Mouse (Mus musculus): ENCODE measurements around the gene Alx3. TPM values are rescaled to one million over a fixed set of nuclear protein-coding genes. Genes with fewer than 3 reads are reported as not detected.

Gene Alx3
- total RNA-seq, 2 experiments from 2014 or later: not detected

DNA sequence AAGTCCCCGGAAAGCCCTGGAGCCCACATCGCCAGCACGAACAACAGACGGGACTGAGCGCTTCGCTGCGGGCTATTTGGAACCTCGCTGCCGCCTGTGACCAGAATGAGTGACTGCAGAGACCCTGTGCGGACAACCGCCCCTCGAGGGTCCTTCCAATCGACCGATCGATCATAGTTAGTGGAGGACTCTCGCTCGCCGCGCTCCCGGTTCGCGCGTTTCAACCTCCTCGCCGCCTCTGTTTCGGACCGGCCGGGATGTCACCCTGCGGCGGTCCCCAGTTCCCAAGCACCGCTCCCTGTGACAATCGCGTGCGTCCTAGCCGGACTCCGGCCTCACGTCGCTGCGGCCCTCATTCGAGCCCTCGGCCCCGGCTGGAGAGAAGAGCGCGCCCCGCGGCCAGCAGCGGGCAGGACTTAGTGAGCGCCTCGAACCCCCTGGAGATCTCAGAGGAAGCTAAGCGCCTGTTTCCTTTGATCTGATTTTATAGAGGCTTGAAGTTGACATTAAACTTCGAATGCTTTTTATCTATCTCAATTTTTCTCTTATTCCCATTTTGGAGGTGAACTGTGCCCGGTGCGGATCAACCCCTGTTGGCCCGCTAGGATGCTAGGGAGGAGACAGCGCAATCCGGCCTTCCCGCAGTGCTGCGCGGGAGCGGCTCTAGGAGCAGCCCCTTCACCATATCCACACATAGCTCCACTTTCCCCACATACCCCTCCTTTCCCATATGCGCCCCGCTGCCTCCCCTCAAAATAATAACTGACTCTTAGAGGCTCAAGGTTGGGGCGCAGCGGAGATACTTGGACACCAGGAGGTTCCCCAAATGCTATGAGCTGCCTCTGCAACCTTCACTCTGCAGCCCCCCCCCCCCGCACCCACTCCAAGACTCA, 11.7 kb upstream of the Alx3 start:
- DNase-seq: peak; percentile 31

- DNase-seq: no peak
These were observed 10.9 kb upstream of the Alx3 start for GRCm38 (mm10) chr3:107583893-107584292.

DNA sequence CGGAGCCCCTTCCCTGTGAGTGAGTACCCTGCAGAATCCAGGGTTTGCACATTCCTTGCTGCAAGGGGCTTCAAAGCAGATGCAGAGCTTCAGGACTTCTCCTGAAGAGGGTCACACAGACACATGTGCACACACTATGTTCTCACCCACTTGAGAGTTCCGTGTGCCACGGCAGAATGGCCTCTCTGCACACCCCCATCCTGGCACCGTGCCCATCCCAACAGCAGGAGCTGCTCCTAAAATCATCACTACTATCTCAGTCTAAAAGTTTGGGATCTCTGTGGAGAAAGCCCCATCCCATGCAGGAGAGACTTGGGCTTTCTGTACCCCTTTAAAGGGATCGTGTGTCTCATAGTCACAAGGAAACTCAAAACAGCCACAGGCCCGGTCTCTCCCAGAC, 8.3 kb upstream of the Alx3 start:
- DNase-seq: no peak

DNA sequence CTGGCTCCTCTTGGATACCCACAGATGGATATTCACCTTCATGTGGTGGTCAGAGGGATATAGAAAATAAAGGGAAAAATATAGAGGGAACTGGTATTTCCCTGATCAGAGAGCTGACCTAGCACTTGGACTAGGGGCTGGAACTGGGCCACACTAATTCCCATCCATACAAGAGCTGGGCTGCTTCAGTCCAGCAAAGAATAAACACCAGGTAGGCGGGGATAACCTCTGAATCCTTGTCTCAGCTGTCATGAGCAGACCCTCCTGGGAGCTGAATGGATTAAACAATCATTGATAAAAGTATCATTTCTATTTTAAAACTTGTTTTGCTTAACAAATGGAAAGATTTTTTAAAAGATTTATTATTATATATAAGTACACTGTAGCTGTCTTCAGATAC, 3.2 kb upstream of the Alx3 start:
- DNase-seq: no peak

DNA sequence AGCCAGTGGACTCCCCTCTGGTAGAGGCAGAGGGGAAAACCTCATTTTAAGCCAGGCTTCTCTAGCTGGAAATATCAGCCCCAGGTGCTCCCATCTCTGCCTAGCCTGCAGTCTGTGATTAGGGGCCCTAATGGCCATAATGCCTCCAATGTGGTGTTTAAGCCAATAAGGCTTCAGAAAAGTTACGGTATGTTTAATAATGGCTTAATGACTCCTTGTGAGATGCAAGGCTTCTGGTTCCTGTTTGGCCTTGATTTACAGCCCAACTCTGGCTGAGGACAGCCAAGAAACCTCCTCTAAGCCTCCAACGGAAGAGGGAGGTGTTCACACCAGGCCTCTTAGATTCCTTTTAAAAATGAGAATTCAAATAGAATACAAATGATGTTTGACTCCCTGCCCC, 1.2 kb upstream of the Alx3 start:
- no peak for DNase-seq

- no peak for DNase-seq
These were observed 570 bp downstream of the Alx3 start for GRCm38 (mm10) chr3:107595264-107595937.

DNA sequence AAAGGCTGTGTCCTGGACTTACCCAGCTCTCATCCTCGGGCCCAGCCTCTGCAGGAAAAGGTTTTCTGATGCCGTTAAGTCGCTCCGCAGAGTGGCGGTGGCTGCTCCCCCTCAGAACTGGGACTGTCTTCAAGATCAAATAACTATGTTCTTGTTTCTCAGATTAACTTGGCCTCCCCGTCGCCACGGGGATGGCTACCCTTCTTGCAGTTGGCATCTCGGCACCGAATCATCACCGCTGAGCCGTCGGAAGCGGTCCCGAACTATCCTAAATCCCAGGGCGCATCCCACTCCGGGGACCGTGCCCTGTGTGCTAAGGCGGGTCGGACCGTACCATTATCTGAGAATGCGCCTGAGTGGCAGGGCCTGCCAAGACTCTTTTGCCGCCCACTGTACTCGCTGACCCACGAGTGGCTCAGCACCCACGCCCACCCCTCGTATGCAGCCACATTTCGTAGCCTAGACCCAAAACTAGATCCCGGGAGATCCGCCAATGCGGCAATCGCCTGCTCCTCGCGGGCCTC, 1.2 kb downstream of the Alx3 start:
- DNase-seq: no peak

GRCm38 (mm10) chr3:107596559-107596958, 1.7 kb downstream of the Alx3 start:
- peak; percentile 21 for DNase-seq

DNA sequence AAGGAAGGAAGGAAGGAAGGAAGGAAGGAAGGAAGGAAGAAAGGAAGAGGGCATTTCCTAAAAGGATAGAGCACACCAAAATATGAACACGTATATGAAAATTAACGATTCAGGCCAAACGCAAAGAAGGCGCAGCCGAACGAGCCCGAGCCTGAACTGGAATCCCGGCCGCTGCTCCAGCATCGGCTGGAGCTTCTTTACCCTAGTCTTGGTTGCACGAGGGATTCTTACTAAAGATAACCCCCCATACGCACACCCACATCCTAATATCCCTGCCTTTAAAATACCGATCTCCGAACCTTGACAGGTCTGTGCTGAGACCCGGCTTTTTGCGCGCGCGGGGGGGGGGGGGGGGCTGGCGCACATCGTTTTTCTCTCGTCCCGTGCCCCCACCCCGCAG, 2.3 kb downstream of the Alx3 start:
- no peak for DNase-seq

DNA sequence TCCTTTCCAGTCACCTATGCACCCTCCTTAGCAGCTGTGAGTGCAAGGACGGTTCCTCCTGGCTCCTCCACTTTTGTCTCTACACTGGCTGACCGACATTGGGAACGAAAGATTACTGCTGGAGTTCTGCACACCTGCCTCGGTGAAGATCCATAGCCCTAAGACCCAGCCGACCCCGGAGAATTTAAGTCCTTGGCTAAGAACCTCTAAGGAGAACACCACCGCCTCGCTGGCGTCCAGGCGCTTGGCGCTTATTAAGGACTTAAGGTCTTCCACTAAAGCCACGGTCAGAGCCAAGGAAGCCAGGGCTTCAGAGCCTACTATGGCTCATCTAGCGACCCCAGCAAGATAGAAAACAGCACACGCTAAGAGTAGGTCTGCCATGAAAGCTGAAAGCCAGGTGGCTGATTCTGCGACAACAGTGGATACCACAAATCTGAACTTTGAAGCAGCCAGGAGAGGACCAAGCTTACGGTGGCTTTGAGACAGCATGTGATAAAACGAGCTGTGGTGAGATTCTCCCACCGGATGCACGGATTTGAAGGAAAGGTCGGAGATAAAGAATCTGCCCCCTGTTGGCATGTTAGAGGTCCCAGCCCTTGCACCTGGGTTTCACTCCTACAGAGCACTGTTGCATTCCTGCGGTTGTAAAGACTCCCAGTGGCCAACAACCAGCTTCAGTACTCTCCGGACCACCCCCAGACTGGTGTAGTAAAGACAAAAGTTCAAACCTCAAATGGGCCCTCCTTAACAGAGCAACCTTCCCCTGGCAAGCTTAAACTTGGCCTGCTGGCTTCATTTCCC, 3.0 kb downstream of the Alx3 start:
- DNase-seq: no peak

DNA sequence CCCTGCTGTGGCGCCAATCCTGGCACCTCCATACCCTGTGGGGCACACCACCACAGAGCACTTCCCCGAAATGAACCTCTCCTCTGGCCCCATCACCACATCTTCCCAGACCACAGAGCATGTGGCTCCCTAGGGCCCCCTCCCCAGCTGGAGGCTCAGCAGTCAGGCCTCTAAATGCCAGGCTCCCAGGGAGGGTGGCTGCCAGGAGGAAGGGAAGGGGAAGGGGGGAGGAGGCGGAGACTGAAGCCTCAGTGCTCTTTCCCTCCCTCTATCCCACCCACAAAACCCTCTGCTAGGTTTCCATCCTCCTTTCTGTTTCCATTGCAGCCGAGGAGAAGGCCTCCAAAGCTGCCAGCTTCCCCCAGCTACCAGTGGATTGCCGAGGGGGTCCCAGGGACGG, 5.3 kb downstream of the Alx3 start:
- no peak for DNase-seq

DNA sequence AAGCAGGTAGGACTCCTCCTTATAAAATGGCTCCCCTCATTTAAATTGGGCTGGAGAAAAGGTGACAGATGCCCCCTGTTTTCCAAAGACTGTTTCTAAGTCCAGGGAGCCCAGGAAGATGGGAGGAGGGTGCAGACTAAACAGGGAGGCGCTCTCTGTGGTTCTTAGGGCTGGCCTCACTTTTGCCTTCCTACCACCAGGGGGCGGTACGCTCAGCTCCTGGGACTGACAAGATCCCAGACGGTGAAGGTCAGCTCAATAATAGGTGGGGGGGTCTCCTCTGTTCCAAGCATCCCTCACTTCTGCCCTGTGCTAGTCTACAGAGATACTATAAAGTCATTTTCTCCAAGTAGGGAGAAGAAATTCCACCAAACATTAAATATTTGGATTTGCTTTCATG, 10.5 kb downstream of the Alx3 start:
- peak; percentile 80 for DNase-seq

GRCm38 (mm10) chr3:107607221-107607620, 12.4 kb downstream of the Alx3 start:
- no peak for DNase-seq

- DNase-seq: no peak
These were observed 14.0 kb downstream of the Alx3 start for GRCm38 (mm10) chr3:107608808-107609207.

GRCm38 (mm10) chr3:107609376-107609775, 14.5 kb downstream of the Alx3 start:
- DNase-seq: no peak

DNA sequence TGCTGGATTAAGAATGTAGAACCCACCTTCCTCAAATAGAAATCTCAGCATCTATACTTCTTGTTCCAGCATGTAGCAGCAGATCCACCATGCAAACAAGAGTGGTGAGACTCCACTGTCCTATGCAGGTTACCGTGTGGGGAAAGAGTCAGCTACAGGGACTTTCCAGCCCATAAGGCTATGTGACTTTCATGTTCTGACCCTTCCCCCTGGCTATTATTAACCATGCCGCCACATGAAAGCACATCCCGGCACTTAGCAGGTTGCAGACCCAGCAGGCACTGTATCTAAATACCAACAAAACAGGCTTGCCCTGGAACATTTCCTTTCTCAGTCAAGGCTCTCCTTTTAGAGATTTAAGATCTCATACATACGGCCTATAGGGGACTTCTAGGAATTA, 16.6 kb downstream of the Alx3 start:
- no peak for DNase-seq

GRCm38 (mm10) chr3:107612902-107613525, 18.2 kb downstream of the Alx3 start:
- peak; percentile 80 for DNase-seq

DNA sequence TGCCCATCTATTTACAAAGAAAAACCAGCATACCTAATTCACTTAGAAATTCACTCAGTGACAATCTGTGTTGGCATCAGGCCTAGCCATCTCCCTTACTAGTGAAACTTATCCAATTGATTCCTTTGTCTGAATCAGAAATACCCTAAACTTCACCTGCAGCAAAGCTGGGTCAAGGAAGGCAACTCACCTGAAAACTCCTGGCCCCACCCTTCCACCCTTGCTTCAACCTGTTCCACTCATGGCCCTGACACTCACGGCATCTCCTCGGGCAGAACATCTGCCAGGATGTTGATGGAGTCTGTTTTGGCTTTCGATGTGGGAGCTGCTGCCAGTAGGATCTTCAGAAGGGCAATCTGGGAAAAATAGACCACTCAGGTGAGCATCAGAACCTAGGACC, 23.0 kb downstream of the Alx3 start:
- no peak for DNase-seq

DNA sequence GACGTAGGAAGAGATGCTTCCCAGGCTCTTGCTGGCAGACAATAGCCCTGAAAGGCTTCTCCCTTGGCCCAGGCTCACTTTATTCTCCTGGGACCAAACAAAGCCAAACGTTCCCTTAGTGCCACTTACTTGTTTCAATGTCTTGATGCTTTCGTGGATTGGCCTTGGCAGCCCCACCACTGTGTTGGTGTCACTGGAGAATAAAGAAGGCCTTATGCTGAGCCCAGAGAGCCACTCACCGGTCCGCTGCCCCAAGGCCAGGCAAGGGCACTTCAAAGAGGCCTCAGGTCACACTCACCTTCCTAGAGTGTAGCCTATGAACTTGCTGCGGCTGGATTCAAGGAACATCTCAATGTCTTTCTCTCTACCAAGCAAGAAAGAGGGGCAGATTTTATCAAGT, 25.1 kb downstream of the Alx3 start:
- DNase-seq: peak; percentile 45

GRCm38 (mm10) chr3:107621286-107622075, 26.6 kb downstream of the Alx3 start:
- no peak for DNase-seq

GRCm38 (mm10) chr3:107622537-107622936, 27.7 kb downstream of the Alx3 start:
- DNase-seq: no peak
